Mouse (Mus musculus): Measurements from ENCODE around the gene Gpx5. TPM values are rescaled to one million over a fixed set of nuclear protein-coding genes. Genes with fewer than 3 reads are reported as not detected.
"Not testable (repeated sequence)": the region's sequence is repeated elsewhere in the genome, so short reads cannot be mapped to it uniquely, and the experiment has no call there.

Gene Gpx5
- total RNA-seq, 4 experiments from 2014 or later, result not detected

GRCm38 (mm10) chr13:21265736-21266135, 26.8 kb downstream of the Gpx5 start:
- no peak for DNase-seq (ENCODE audit: low spot score)

DNA sequence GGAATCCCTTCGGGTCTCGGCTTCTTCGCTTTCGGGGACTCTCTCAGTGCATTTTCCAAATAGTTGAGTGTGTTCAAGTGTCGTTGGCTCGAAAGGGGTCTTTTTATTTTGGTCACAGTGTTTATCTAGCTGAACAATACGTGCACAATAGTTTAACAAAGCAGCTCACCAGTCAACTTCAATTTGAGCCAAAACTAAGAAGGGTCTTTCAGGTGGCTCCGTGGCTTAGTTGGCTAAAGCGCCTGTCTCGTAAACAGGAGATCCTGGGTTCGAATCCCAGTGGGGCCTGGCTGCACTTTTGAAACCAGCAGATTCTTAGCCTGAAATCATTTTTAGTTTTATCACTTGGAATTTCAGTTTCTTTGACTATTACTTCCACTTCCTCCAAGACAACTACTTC, 28.2 kb downstream of the Gpx5 start:
- no peak for DNase-seq (ENCODE audit: low spot score)

DNA sequence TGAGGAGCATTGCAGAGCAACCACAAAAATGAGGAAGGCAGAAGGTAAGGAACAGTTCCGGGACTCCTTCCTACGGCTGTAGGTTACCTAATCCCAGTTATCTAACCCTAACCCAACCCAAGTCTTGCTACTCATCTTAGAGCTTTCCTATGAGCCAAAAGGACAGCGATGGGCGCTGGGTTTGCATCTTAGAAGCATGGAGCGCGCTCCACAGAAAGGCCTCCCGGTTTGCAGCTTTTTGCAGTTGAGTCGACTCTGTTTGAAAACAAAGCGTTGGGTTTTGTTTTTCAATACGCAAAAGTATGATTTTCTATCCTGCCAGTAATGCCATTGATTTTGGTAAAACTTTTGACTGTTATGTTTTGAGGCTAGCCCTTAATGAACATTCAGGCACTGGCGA, 28.6 kb downstream of the Gpx5 start:
- DNase-seq (ENCODE audit: low spot score), result no peak

DNA sequence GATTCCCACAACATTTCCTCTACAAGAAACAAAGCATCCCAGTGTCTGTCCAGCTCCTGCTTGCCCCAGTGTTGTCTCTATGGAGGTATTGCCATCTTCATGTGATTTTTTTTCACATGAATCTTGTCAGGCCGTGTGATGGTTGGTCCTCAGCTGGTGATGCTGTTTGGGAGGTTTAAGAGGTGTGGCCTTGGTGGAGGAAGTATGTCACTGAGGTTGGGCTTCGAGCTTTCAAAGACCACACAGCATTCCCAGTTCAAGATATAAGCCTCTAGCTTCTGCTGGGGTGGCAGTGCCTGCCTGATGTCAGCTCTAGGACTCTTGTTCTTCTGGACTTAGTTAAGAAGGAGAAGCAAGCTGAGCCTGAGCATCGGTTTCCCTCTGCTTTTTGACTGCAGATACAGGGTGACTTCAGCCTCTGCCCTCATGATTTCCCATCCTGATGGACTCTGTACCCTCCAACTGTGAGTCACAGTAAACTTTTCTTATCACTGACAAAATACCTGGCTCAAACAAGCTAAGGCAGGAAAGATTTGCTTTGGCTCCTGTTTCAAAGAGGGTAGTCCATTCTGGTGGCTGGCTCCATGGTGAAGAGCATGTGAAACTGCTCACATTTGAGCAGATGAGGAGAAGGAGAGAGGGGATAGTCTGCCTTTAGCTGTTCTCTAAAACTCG, 29.6 kb downstream of the Gpx5 start:
- no peak for DNase-seq (ENCODE audit: low spot score)

- no peak for DNase-seq (ENCODE audit: low spot score)
Observed at GRCm38 (mm10) chr13:21260289-21260688, 32.2 kb downstream of the Gpx5 start.

- no peak for DNase-seq (ENCODE audit: low spot score)
Observed at GRCm38 (mm10) chr13:21259677-21260113, 32.8 kb downstream of the Gpx5 start.

DNA sequence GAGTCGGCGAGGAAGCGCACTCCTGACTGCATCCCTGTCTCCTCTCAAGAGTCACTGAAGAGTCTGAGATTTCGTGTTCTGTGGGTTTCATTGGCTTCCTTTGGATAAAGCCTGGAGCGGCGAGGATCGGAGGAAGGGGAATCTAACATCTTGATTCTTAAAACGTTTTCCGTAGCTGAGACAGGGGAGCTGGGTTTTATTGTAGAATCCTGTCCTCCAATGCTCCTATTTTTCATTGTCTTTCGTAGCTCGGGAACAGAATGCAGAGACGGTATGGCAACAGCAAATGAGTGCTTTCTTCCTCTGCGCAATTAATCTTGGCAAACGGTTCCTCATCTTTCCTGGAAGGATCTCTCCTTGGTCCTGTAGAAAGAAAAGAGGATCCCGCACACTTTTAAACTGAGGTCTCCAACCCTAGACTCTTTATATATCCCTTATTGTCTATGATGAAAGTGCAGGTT, 33.3 kb downstream of the Gpx5 start:
- DNase-seq (ENCODE audit: low spot score), result no peak

DNA sequence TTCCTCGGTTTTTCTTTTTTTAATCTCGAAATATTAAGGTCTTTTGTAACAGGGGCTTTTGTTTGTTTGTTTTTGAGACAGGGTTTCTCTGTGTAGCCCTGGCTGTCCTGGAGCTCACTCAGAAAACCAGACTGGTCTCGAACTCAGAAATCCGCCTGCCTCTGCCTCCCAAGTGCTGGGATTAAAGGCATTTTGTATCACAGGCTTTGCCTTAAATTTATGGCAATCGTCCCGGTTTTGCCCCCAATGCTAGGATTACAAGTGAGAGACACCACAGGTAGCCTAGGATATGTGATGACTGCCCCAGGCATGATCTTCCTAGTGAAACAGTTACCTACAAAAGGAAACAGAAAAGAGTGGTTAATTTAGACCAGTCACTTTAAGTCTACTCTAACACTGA, 34.0 kb downstream of the Gpx5 start:
- DNase-seq (ENCODE audit: low spot score), result no peak

- DNase-seq (ENCODE audit: low spot score), result no peak
Observed at GRCm38 (mm10) chr13:21253986-21254385, 38.5 kb downstream of the Gpx5 start.

GRCm38 (mm10) chr13:21253569-21253968, 39.0 kb downstream of the Gpx5 start:
- DNase-seq (ENCODE audit: low spot score), result no peak

DNA sequence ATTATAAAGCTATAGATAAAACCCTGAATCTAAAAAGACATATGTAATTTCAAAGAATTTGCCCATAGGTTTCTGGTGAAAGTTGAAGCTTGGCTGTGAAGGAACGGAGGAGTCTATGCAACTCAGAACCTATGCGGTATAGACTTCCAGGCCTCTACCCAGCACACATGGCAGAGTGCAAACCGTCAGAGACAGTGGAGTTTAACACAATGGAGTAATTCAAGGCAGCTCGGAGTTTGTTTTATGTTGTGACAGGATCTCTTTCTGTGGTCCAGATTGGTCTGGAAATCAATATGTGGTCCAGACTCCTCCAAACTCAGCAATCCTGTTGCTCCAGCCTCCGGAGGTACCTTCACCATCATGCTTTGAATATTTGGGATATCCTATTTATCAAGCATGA, 39.5 kb downstream of the Gpx5 start:
- DNase-seq (ENCODE audit: low spot score), result no peak

DNA sequence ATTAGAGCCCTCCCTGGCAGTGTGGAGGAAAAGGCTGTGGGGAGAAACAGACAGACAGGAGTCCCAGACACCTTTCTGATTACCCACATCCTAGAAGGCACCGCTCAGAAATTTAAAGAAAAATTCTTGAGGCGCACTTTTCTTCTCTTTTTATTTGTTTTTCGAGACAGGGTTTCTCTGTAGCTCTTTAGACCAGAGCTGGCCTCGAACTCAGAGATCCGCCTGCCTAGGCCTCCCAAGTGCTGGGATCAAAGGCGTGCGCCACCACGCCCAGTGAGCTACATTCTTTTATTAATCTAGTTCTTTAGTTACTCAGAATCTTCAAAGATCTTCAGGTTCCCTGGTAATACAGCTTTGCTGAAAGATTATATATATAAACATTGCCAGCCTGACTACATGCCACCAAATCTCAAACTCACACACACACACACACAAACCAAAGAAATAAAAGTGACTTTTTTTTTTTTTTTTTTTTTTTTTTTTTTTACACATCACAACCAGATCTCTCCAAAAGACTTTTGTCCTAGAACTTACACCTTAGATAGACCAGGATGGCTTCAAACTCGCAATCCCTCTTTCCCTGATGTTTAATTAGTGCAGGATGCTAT, 42.4 kb downstream of the Gpx5 start:
- DNase-seq (ENCODE audit: low spot score), result no peak

GRCm38 (mm10) chr13:21249022-21249421, 43.5 kb downstream of the Gpx5 start:
- DNase-seq (ENCODE audit: low spot score), result no peak

DNA sequence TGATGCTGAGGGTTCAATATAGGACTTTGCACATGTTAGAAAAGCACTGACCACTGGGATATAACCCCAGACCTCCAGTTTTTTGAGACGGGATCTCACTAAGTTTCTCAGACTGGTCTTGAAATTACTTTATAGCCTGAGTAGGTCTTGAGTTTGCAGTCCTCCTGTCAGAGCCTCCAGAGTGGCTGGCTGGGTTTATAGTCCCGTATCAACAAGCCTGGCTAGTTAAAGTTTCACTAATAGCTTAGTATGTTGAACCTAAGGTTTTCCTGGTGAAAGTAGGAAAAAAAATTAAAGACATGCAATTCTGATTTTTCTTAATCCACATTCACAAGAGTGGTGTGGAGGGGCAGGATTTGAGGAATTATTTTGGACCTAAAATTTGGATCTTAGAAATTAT, 46.3 kb downstream of the Gpx5 start:
- DNase-seq (ENCODE audit: low spot score), result no peak

DNA sequence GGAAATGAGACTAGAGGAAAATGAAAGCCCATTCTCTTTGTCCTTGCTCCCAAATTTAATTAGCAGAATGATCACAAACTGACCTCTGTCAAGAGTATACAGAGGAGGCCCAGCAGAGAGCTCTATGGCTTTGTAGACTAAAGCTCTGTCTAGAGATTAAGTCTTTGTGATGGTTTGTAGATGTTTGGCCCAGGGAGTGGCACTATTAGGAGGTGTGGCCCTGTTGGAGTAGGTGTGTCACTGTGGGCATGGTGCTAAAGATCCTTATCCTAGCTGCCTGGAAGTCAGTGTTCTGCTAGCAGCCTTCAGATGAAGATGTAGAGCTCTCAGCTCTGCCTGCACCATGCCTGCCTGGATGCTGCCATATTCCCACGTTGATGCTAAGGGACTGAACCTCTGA, 47.6 kb downstream of the Gpx5 start:
- not testable (repeated sequence) for DNase-seq (ENCODE audit: low spot score)

DNA sequence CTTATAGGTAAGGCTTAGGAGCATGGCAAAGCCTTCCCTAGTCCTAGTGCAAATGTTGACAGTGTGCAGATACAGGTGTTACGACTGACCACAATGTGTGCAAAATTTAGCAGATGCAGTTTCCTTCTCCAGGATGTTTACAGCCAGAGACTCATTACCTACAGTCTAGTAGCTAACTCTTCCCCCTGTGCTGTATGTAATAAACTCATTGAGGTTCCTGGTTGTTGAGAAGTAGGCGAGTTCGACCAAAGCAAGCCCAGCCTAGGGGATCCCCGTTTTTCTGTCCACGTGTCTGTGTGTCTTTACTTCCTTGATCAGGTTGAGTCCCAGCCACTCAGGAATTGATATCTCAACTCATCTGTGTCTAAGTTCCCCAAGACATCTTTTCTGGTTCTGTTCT, 48.4 kb downstream of the Gpx5 start:
- no peak for DNase-seq (ENCODE audit: low spot score)

GRCm38 (mm10) chr13:21243196-21243595, 49.3 kb downstream of the Gpx5 start:
- no peak for DNase-seq (ENCODE audit: low spot score)

GRCm38 (mm10) chr13:21242408-21243125, 50.0 kb downstream of the Gpx5 start:
- peak; percentile 26 for DNase-seq (ENCODE audit: low spot score)

DNA sequence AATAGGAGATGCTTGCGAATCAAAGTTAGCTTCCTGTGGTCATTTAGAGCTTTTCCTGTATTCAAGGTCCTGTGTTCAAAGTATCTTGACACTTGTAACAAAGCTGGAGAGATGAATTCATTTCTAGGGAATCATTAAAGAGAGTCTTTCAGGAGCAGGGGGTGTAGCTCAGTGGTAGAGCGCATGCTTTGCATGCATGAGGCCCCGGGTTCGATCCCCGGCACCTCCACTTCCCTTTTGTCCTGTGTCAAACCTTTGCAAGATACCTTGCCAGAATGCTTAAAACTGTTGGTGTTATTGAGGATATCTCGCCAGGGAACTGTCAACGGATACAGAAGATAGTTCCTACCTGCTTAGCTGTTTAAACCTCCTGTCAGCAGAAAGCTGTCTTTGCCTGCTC, 51.7 kb downstream of the Gpx5 start:
- DNase-seq (ENCODE audit: low spot score), result peak; percentile 32

- DNase-seq (ENCODE audit: low spot score), result no peak
Observed at GRCm38 (mm10) chr13:21237161-21237560, 55.4 kb downstream of the Gpx5 start.

GRCm38 (mm10) chr13:21236714-21237113, 55.8 kb downstream of the Gpx5 start:
- DNase-seq (ENCODE audit: low spot score), result no peak
